Mouse (Mus musculus): ENCODE results near the gene Cc2d2a. TPM values are rescaled to one million over a fixed set of nuclear protein-coding genes. Genes with fewer than 3 reads are reported as not detected.
A peak's percentile ranks its signal among the peaks of the same experiment; 100 is the strongest.

The Cc2d2a gene
- polyA plus RNA-seq, 1 experiment from 2014 or later: 9.4 TPM

DNA sequence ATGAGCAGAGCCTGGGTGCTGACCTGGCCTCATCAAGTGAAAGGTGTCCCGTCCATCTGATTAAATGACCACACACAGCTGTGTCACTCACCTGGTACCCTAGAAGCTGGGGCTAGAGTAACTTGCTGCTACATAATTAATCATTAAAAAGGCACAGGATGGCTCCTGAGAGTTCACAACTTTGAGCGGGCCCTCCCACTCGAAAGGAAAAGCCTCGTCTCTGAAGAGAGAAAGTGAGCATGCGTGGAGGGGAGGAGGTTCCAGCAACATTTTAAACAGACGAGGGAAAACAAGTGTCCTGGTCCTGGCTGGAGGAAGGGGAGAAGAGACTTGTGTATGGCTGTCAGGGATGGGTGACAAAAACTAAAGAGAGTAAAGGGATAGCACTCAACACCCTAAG is 1.4 kb downstream of the Cc2d2a start:
- H3K4me1 ChIP-seq (ENCODE audit: control insufficient read depth, insufficient read depth, low read length): peaks cover 24% of the 10 kb centered on the region
- H3K27ac ChIP-seq (ENCODE audit: low read length): peak overlapping the region; percentile 66
- H3K9me3 ChIP-seq (replicated peaks; ENCODE audit: control insufficient read depth, low read length): no peaks in the 10 kb centered on the region
- ATAC-seq (ENCODE audit: insufficient read depth, low FRiP score): no peak
- H3K4me2 ChIP-seq (ENCODE audit: low read depth, low read length): peak overlapping the region; percentile 60
- peak overlapping the region; percentile 20 for H3K4me3 ChIP-seq (replicated peaks; ENCODE audit: low read length)
- H3K27me3 ChIP-seq (ENCODE audit: control insufficient read depth, insufficient read depth, low read length): no peaks in the 10 kb centered on the region
- H3K9ac ChIP-seq (ENCODE audit: low read length): peak overlapping the region; percentile 54
- no peaks in the 10 kb centered on the region for H3K36me3 ChIP-seq (ENCODE audit: control insufficient read depth, insufficient read depth, low read length)
- WGBS: 35% methylated on average over 6 of the region's 6 CpGs

- peak overlapping the region; percentile 39 for H3K4me2 ChIP-seq (ENCODE audit: low read depth, low read length)
Observed at GRCm38 (mm10) chr5:43665144-43665543, 3.0 kb downstream of the Cc2d2a start.

DNA sequence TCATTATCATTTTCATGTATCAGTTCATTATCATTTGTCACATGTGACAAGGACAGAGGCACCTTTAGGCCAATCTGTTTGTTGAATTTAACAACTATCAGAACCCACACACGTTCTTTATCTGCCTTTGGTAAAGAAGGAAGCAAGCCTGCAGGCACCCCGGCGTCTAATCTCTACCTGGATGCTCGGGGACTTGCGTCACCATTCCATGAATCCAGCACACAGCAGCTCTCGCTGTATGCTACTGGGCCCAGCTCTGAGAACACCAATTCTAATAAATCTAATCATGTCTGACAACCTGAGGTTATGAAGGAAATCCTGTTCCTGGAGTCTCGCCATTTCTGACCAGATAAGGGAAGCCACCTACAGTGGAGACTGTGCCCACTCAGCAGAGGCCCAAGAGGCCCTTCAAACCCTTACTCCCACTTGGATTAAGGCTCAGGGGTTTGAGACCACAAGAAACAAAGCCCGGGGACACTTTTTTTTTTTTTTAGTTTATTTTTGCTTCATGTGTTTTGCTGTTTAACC is 7.0 kb downstream of the Cc2d2a start:
- ATAC-seq (ENCODE audit: insufficient read depth, low FRiP score): peak; percentile 32; the same call in 1 of the 2 replicates
- Histone ChIP-seq H3K4me1 (ENCODE audit: control insufficient read depth, insufficient read depth, low read length) (peaks cover 13% of the 10 kb centered on the region), H3K36me3 (ENCODE audit: control insufficient read depth, insufficient read depth, low read length) (0 out of 2 replicates have a peak, but pooled peaks cover 1% of the 10 kb centered on the region), H3K4me3 (replicated peaks; ENCODE audit: low read length) (no peak overlapping the region), H3K9me3 (replicated peaks; ENCODE audit: control insufficient read depth, low read length) (no peaks in the 10 kb centered on the region), H3K27ac (ENCODE audit: low read length) (no peak overlapping the region), H3K27me3 (ENCODE audit: control insufficient read depth, insufficient read depth, low read length) (no peaks in the 10 kb centered on the region), H3K4me2 (ENCODE audit: low read depth, low read length) (no peak overlapping the region), H3K9ac (ENCODE audit: low read length) (no peak overlapping the region)
- WGBS: 54% methylated on average over 8 of the region's 8 CpGs

More at GRCm38 (mm10) chr5:43665144-43665543, 3.0 kb downstream of the Cc2d2a start:
- Histone ChIP-seq H3K27me3 (ENCODE audit: control insufficient read depth, insufficient read depth, low read length) (no peaks in the 10 kb centered on the region), H3K4me1 (ENCODE audit: control insufficient read depth, insufficient read depth, low read length) (peaks cover 24% of the 10 kb centered on the region), H3K9me3 (replicated peaks; ENCODE audit: control insufficient read depth, low read length) (no peaks in the 10 kb centered on the region), H3K27ac (ENCODE audit: low read length) (no peak overlapping the region), H3K9ac (ENCODE audit: low read length) (no peak overlapping the region), H3K4me3 (replicated peaks; ENCODE audit: low read length) (peak overlapping the region; percentile 22; the same call in 1 of the 2 replicates), H3K36me3 (ENCODE audit: control insufficient read depth, insufficient read depth, low read length) (no peaks in the 10 kb centered on the region)
- 30% methylated on average over 5 of the region's 5 CpGs for WGBS
- ATAC-seq (ENCODE audit: insufficient read depth, low FRiP score): no peak

GRCm38 (mm10) chr5:43672177-43672911 is 10.2 kb downstream of the Cc2d2a start:
- Histone ChIP-seq H3K4me3 (replicated peaks; ENCODE audit: low read length) (peak overlapping the region; percentile 61), H3K27ac (ENCODE audit: low read length) (peak overlapping the region; percentile 84)
- under 1% methylated on average over 12 of the region's 12 CpGs for WGBS

GRCm38 (mm10) chr5:43673083-43673482 is 10.9 kb downstream of the Cc2d2a start:
- H3K4me2 ChIP-seq (ENCODE audit: low read depth, low read length): peak overlapping the region; percentile 58
- ATAC-seq (ENCODE audit: insufficient read depth, low FRiP score): no peak
- WGBS: 74% methylated on average over 2 of the region's 2 CpGs
- H3K4me3 ChIP-seq (replicated peaks; ENCODE audit: low read length): peak overlapping the region; percentile 61
- H3K4me1 ChIP-seq (ENCODE audit: control insufficient read depth, insufficient read depth, low read length): peaks cover 5% of the 10 kb centered on the region; the same call in 1 of the 2 replicates
- H3K9ac ChIP-seq (ENCODE audit: low read length): peak overlapping the region; percentile 87
- 0 out of 2 replicates have a peak, but pooled peaks cover 8% of the 10 kb centered on the region for H3K36me3 ChIP-seq (ENCODE audit: control insufficient read depth, insufficient read depth, low read length)
- H3K27me3 ChIP-seq (ENCODE audit: control insufficient read depth, insufficient read depth, low read length): no peaks in the 10 kb centered on the region
- H3K27ac ChIP-seq (ENCODE audit: low read length): peak overlapping the region; percentile 84; the same call in 1 of the 2 replicates
- H3K9me3 ChIP-seq (replicated peaks; ENCODE audit: control insufficient read depth, low read length): no peaks in the 10 kb centered on the region

More at GRCm38 (mm10) chr5:43672177-43672911, 10.2 kb downstream of the Cc2d2a start:
- Histone ChIP-seq H3K27me3 (ENCODE audit: control insufficient read depth, insufficient read depth, low read length) (no peaks in the 10 kb centered on the region), H3K9me3 (replicated peaks; ENCODE audit: control insufficient read depth, low read length) (no peaks in the 10 kb centered on the region), H3K36me3 (ENCODE audit: control insufficient read depth, insufficient read depth, low read length) (0 out of 2 replicates have a peak, but pooled peaks cover 8% of the 10 kb centered on the region), H3K4me1 (ENCODE audit: control insufficient read depth, insufficient read depth, low read length) (peaks cover 5% of the 10 kb centered on the region; the same call in 1 of the 2 replicates), H3K9ac (ENCODE audit: low read length) (peak overlapping the region; percentile 87), H3K4me2 (ENCODE audit: low read depth, low read length) (peak overlapping the region; percentile 58)
- ATAC-seq (ENCODE audit: insufficient read depth, low FRiP score): peak; percentile 88

DNA sequence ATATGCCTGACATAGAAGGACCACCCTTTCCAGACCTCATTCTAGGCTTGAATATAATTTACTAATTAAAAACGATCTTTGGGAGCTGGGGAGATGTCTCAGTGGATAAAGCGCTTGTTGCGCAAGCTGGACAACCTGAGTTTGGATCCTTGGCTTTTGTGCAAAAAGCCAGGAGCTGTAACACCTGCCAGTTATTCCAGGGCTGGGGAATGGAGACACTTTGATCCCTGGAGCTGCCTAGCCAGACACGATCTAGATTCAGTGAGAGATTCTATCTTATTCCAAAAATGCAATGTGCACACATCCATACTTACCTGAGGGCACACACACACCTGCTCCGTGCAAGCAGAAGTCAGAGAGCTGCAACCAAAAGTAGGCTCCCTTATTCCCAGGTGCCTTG is 23.3 kb downstream of the Cc2d2a start:
- Histone ChIP-seq H3K9ac (ENCODE audit: low read length) (no peak overlapping the region), H3K36me3 (ENCODE audit: control insufficient read depth, insufficient read depth, low read length) (peaks cover 25% of the 10 kb centered on the region), H3K4me2 (ENCODE audit: low read depth, low read length) (no peak overlapping the region), H3K4me3 (replicated peaks; ENCODE audit: low read length) (no peak overlapping the region), H3K9me3 (replicated peaks; ENCODE audit: control insufficient read depth, low read length) (no peaks in the 10 kb centered on the region), H3K27ac (ENCODE audit: low read length) (no peak overlapping the region), H3K27me3 (ENCODE audit: control insufficient read depth, insufficient read depth, low read length) (no peaks in the 10 kb centered on the region), H3K4me1 (ENCODE audit: control insufficient read depth, insufficient read depth, low read length) (no peaks in the 10 kb centered on the region)
- ATAC-seq (ENCODE audit: insufficient read depth, low FRiP score): no peak
- 88% methylated on average over 5 of the region's 5 CpGs for WGBS

GRCm38 (mm10) chr5:43692489-43692888 is 30.3 kb downstream of the Cc2d2a start:
- Histone ChIP-seq H3K4me2 (ENCODE audit: low read depth, low read length) (no peak overlapping the region), H3K9ac (ENCODE audit: low read length) (no peak overlapping the region), H3K27ac (ENCODE audit: low read length) (no peak overlapping the region), H3K9me3 (replicated peaks; ENCODE audit: control insufficient read depth, low read length) (no peaks in the 10 kb centered on the region), H3K4me3 (replicated peaks; ENCODE audit: low read length) (no peak overlapping the region), H3K27me3 (ENCODE audit: control insufficient read depth, insufficient read depth, low read length) (no peaks in the 10 kb centered on the region), H3K36me3 (ENCODE audit: control insufficient read depth, insufficient read depth, low read length) (peaks cover 26% of the 10 kb centered on the region), H3K4me1 (ENCODE audit: control insufficient read depth, insufficient read depth, low read length) (no peaks in the 10 kb centered on the region)
- WGBS: 63% methylated on average over 4 of the region's 4 CpGs
- no peak for ATAC-seq (ENCODE audit: insufficient read depth, low FRiP score)

DNA sequence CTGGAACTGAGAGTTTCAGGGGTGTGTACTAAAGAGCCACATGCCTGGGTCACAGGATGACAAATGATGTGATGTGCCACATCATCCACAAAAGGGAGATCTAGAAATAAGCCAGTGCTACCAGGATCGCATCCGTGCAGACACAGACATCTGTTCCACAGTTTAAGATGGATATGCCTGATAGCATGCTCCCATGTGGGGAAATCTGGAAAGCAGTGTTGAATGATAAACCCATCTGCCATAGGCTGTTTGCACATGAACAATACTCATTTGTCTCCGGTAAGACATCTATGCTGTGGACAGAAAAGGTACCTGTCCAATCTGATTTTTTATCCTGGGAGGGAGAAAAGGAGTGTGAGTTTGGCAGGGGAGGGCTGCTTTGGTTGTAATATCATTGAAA is 35.0 kb downstream of the Cc2d2a start:
- 88% methylated on average over 3 of the region's 3 CpGs for WGBS
- Histone ChIP-seq H3K4me1 (ENCODE audit: control insufficient read depth, insufficient read depth, low read length) (no peaks in the 10 kb centered on the region), H3K9me3 (replicated peaks; ENCODE audit: control insufficient read depth, low read length) (no peaks in the 10 kb centered on the region), H3K9ac (ENCODE audit: low read length) (no peak overlapping the region), H3K27me3 (ENCODE audit: control insufficient read depth, insufficient read depth, low read length) (no peaks in the 10 kb centered on the region), H3K4me2 (ENCODE audit: low read depth, low read length) (no peak overlapping the region), H3K36me3 (ENCODE audit: control insufficient read depth, insufficient read depth, low read length) (peaks cover 14% of the 10 kb centered on the region), H3K4me3 (replicated peaks; ENCODE audit: low read length) (no peak overlapping the region), H3K27ac (ENCODE audit: low read length) (no peak overlapping the region)
- no peak for ATAC-seq (ENCODE audit: insufficient read depth, low FRiP score)

GRCm38 (mm10) chr5:43699240-43699639 is 37.1 kb downstream of the Cc2d2a start:
- no peak overlapping the region for H3K4me3 ChIP-seq (replicated peaks; ENCODE audit: low read length)
- H3K9ac ChIP-seq (ENCODE audit: low read length): no peak overlapping the region
- H3K4me1 ChIP-seq (ENCODE audit: control insufficient read depth, insufficient read depth, low read length): no peaks in the 10 kb centered on the region
- no peak for ATAC-seq (ENCODE audit: insufficient read depth, low FRiP score)
- H3K4me2 ChIP-seq (ENCODE audit: low read depth, low read length): no peak overlapping the region
- H3K27me3 ChIP-seq (ENCODE audit: control insufficient read depth, insufficient read depth, low read length): no peaks in the 10 kb centered on the region
- H3K36me3 ChIP-seq (ENCODE audit: control insufficient read depth, insufficient read depth, low read length): peaks cover 27% of the 10 kb centered on the region
- H3K9me3 ChIP-seq (replicated peaks; ENCODE audit: control insufficient read depth, low read length): no peaks in the 10 kb centered on the region
- no peak overlapping the region for H3K27ac ChIP-seq (ENCODE audit: low read length)

Data from stomach, embryonic 16.5 days (tissue).